Mouse (Mus musculus): ENCODE results near the gene Setx. TPM values are rescaled to one million over a fixed set of nuclear protein-coding genes. Genes with fewer than 3 reads are reported as not detected.

The Setx gene
- polyA plus RNA-seq, 1 experiment from 2014 or later, result 22.7 TPM

GRCm38 (mm10) chr2:29186209-29186608 lies 62.2 kb downstream of the Setx start:
- no peaks in the 10 kb centered on the region for H3K27me3 ChIP-seq (ENCODE audit: control insufficient read depth, insufficient read depth, low read length)
- no peaks in the 10 kb centered on the region for H3K4me1 ChIP-seq (replicated peaks; ENCODE audit: control insufficient read depth, insufficient read depth, low read length)
- H3K36me3 ChIP-seq (replicated peaks; ENCODE audit: control insufficient read depth, insufficient read depth), result peaks cover 15% of the 10 kb centered on the region
- no peak for ATAC-seq (ENCODE audit: low FRiP score)
- no peak for DNase-seq (ENCODE audit: low spot score)
- no peak overlapping the region for H3K27ac ChIP-seq
- no peak overlapping the region for H3K4me3 ChIP-seq (replicated peaks; ENCODE audit: low read length)
- no peak overlapping the region for H3K4me2 ChIP-seq (replicated peaks)
- no peak overlapping the region for H3K9ac ChIP-seq
- WGBS, result 28% methylated on average over 6 of the region's 6 CpGs
- no peaks in the 10 kb centered on the region for H3K9me3 ChIP-seq (ENCODE audit: control insufficient read depth, low read length)

- Histone ChIP-seq H3K9ac (no peak overlapping the region), H3K9me3 (ENCODE audit: control insufficient read depth, low read length) (no peaks in the 10 kb centered on the region), H3K27ac (no peak overlapping the region), H3K27me3 (ENCODE audit: control insufficient read depth, insufficient read depth, low read length) (0 out of 2 replicates have a peak, but pooled peaks cover 8% of the 10 kb centered on the region), H3K4me3 (replicated peaks; ENCODE audit: low read length) (no peak overlapping the region), H3K4me1 (replicated peaks; ENCODE audit: control insufficient read depth, insufficient read depth, low read length) (peaks cover 8% of the 10 kb centered on the region), H3K4me2 (replicated peaks) (no peak overlapping the region), H3K36me3 (replicated peaks; ENCODE audit: control insufficient read depth, insufficient read depth) (no peaks in the 10 kb centered on the region)
- no peak for DNase-seq (ENCODE audit: low spot score)
- WGBS, result 81% methylated on average over 7 of the region's 7 CpGs
- ATAC-seq (ENCODE audit: low FRiP score), result no peak
Observed at GRCm38 (mm10) chr2:29190392-29190791, 66.4 kb downstream of the Setx start.

DNA sequence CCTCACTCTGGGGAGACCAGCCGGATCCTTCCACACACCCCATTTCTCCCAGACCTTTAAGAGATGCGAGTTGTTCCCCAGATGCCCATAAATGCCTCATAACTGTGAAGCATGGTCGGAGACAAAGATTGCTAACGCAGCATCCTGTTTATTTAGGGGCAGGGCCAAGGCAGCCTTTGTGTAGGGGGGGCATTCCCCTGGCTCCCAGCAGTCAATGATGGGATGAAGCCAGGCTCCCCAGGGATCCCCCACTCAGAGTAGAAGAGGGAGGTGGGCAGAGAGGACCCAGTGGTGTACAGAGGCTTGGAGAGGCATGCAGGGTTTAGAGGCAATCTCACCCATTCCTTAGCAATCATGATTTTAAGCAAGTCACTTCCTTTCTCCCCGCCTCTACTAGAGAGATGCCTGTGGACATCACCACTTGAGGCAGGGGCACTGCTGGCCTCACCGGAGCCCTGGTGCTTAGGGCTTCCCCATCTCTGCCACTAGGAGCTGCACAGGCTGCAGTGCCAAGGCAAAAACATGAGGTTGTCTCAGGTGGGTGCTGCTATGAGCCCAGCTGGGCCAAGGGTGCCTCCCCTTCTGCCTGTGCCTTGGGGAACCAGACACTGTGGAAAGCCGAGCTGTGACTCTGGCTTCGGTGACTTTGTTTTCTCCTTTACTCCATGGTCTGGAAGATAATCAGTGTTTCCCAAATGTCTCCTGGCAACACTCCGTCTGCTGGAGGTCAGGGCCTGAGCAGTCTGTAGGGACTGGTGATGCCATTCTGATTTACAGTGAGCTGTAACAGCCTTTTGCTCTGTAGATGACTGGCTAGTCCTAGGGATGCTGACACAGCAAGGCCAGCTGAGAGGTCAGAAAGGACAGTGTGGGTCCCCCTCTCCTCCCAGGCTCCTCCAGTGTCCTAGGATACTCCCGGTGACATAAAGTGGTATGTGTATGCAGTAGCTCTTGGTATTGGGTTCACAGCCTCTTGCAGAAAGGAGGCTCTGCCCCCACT lies 67.5 kb downstream of the Setx start:
- no peak for ATAC-seq (ENCODE audit: low FRiP score)

GRCm38 (mm10) chr2:29192629-29193278 lies 68.8 kb downstream of the Setx start:
- Histone ChIP-seq H3K9me3 (ENCODE audit: control insufficient read depth, low read length) (no peaks in the 10 kb centered on the region), H3K36me3 (replicated peaks; ENCODE audit: control insufficient read depth, insufficient read depth) (no peaks in the 10 kb centered on the region), H3K27me3 (ENCODE audit: control insufficient read depth, insufficient read depth, low read length) (0 out of 2 replicates have a peak, but pooled peaks cover 18% of the 10 kb centered on the region), H3K9ac (no peak overlapping the region), H3K4me1 (replicated peaks; ENCODE audit: control insufficient read depth, insufficient read depth, low read length) (peaks cover 8% of the 10 kb centered on the region), H3K4me3 (replicated peaks; ENCODE audit: low read length) (no peak overlapping the region), H3K27ac (no peak overlapping the region), H3K4me2 (replicated peaks) (no peak overlapping the region)
- DNase-seq (ENCODE audit: low spot score) (no peak), ATAC-seq (ENCODE audit: low FRiP score) (no peak)
- 87% methylated on average over 8 of the region's 8 CpGs for WGBS

More for the DNA sequence above, 67.5 kb downstream of the Setx start:
- Histone ChIP-seq H3K36me3 (replicated peaks; ENCODE audit: control insufficient read depth, insufficient read depth) (no peaks in the 10 kb centered on the region), H3K27ac (no peak overlapping the region), H3K9ac (no peak overlapping the region; the same call in 1 of the 2 replicates), H3K27me3 (ENCODE audit: control insufficient read depth, insufficient read depth, low read length) (0 out of 2 replicates have a peak, but pooled peaks cover 18% of the 10 kb centered on the region), H3K4me1 (replicated peaks; ENCODE audit: control insufficient read depth, insufficient read depth, low read length) (peaks cover 8% of the 10 kb centered on the region), H3K4me3 (replicated peaks; ENCODE audit: low read length) (no peak overlapping the region), H3K9me3 (ENCODE audit: control insufficient read depth, low read length) (no peaks in the 10 kb centered on the region), H3K4me2 (replicated peaks) (no peak overlapping the region)
- WGBS, result 66% methylated on average over 10 of the region's 10 CpGs
- no peak for DNase-seq (ENCODE audit: low spot score)

GRCm38 (mm10) chr2:29193819-29194546 lies 70.0 kb downstream of the Setx start:
- DNase-seq (ENCODE audit: low spot score) (peak; percentile 26), ATAC-seq (ENCODE audit: low FRiP score) (no peak)
- Histone ChIP-seq H3K4me1 (replicated peaks; ENCODE audit: control insufficient read depth, insufficient read depth, low read length) (peaks cover 8% of the 10 kb centered on the region), H3K4me2 (replicated peaks) (peak overlapping the region; percentile 94), H3K27me3 (ENCODE audit: control insufficient read depth, insufficient read depth, low read length) (0 out of 2 replicates have a peak, but pooled peaks cover 18% of the 10 kb centered on the region), H3K36me3 (replicated peaks; ENCODE audit: control insufficient read depth, insufficient read depth) (no peaks in the 10 kb centered on the region), H3K9me3 (ENCODE audit: control insufficient read depth, low read length) (no peaks in the 10 kb centered on the region), H3K9ac (no peak overlapping the region), H3K4me3 (replicated peaks; ENCODE audit: low read length) (peak overlapping the region; percentile 45), H3K27ac (no peak overlapping the region)
- WGBS, result 14% methylated on average over 16 of the region's 16 CpGs

GRCm38 (mm10) chr2:29194547-29195463 lies 70.8 kb downstream of the Setx start:
- no peak overlapping the region for H3K27ac ChIP-seq

DNA sequence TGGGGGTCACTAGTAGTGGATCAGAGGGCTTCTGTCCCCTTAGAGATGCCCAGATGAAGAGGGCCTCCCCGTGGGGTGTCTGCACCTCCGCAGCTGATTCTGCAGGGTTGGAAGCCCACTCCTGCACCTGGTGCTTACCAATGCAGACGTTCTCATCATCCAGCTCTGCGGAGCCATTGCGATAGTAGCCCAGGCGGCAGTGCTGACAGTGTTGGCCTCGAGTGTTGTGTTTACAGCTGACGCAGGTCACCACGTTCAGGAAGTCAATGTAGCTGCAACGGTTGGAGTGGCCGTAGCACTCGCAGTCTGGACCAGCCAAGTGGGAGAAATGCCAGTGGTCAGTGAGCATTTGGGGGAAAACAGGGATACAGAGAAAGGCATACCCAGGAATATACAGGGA lies 72.9 kb downstream of the Setx start:
- WGBS, result 74% methylated on average over 12 of the region's 12 CpGs
- no peak overlapping the region for H3K4me3 ChIP-seq (replicated peaks; ENCODE audit: low read length)
- no peak for ATAC-seq (ENCODE audit: low FRiP score)

More at GRCm38 (mm10) chr2:29194547-29195463, 70.8 kb downstream of the Setx start:
- Histone ChIP-seq H3K36me3 (replicated peaks; ENCODE audit: control insufficient read depth, insufficient read depth) (no peaks in the 10 kb centered on the region), H3K4me2 (replicated peaks) (peak overlapping the region; percentile 94), H3K27me3 (ENCODE audit: control insufficient read depth, insufficient read depth, low read length) (0 out of 2 replicates have a peak, but pooled peaks cover 18% of the 10 kb centered on the region), H3K4me3 (replicated peaks; ENCODE audit: low read length) (peak overlapping the region; percentile 45), H3K9ac (peak overlapping the region; percentile 58), H3K9me3 (ENCODE audit: control insufficient read depth, low read length) (no peaks in the 10 kb centered on the region), H3K4me1 (replicated peaks; ENCODE audit: control insufficient read depth, insufficient read depth, low read length) (peaks cover 8% of the 10 kb centered on the region)
- DNase-seq (ENCODE audit: low spot score), result peak; percentile 84
- 1% methylated on average over 60 of the region's 61 CpGs for WGBS
- ATAC-seq (ENCODE audit: low FRiP score), result peak; percentile 41; the same call in 1 of the 2 replicates

GRCm38 (mm10) chr2:29198446-29198845 lies 74.5 kb downstream of the Setx start:
- H3K27me3 ChIP-seq (ENCODE audit: control insufficient read depth, insufficient read depth, low read length), result 0 out of 2 replicates have a peak, but pooled peaks cover 18% of the 10 kb centered on the region
- no peak for DNase-seq (ENCODE audit: low spot score)
- H3K4me3 ChIP-seq (replicated peaks; ENCODE audit: low read length), result no peak overlapping the region
- H3K4me2 ChIP-seq (replicated peaks), result no peak overlapping the region
- H3K9me3 ChIP-seq (ENCODE audit: control insufficient read depth, low read length), result no peaks in the 10 kb centered on the region
- no peaks in the 10 kb centered on the region for H3K36me3 ChIP-seq (replicated peaks; ENCODE audit: control insufficient read depth, insufficient read depth)
- WGBS, result 82% methylated on average over 5 of the region's 5 CpGs
- peaks cover 4% of the 10 kb centered on the region for H3K4me1 ChIP-seq (replicated peaks; ENCODE audit: control insufficient read depth, insufficient read depth, low read length)
- ATAC-seq (ENCODE audit: low FRiP score), result no peak
- H3K27ac ChIP-seq, result no peak overlapping the region
- H3K9ac ChIP-seq, result no peak overlapping the region

More for the DNA sequence above, 72.9 kb downstream of the Setx start:
- no peaks in the 10 kb centered on the region for H3K36me3 ChIP-seq (replicated peaks; ENCODE audit: control insufficient read depth, insufficient read depth)
- H3K4me2 ChIP-seq (replicated peaks), result no peak overlapping the region
- 0 out of 2 replicates have a peak, but pooled peaks cover 18% of the 10 kb centered on the region for H3K27me3 ChIP-seq (ENCODE audit: control insufficient read depth, insufficient read depth, low read length)
- H3K9ac ChIP-seq, result no peak overlapping the region
- no peak overlapping the region for H3K27ac ChIP-seq
- no peak for DNase-seq (ENCODE audit: low spot score)
- peaks cover 4% of the 10 kb centered on the region for H3K4me1 ChIP-seq (replicated peaks; ENCODE audit: control insufficient read depth, insufficient read depth, low read length)
- no peaks in the 10 kb centered on the region for H3K9me3 ChIP-seq (ENCODE audit: control insufficient read depth, low read length)
